Mouse (Mus musculus) megakaryocyte, embryonic 14.5 days (primary cell): ENCODE measurements around the gene Rhbg.

Source experiments
- FLI1 ChIP-seq: IDR thresholded peaks from 2 replicates; pipeline ENCODE4 v1.6.1; 2012; ENCODE audit warnings: low read length, inconsistent platforms, mixed read lengths
- GATA1 ChIP-seq: IDR thresholded peaks from 3 replicates; pipeline ENCODE4 v1.6.1; 2012; ENCODE audit warnings: mixed read lengths, low read length, inconsistent platforms, borderline replicate concordance

DNA sequence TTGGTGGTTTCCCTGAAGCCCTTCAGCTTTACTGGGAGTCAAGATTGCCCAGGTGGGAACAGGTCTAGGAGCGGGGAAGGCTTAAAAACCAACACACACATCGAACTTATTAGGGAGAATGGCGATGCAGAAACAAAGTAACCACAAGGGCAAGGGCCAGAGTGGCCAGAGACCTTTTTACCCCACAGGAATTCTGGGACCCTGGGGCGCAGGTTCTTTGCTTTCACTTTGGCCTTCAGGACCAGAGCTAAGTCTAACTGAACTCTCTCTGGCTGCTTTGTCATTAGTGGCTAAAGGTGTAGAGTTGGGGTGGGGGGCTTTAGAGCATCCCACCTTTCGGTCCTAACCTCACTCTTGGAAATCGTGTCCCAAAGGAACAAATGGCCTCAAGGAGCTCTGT lies 38.4 kb downstream of the Rhbg start:
- TF ChIP-seq GATA1 (no peak), FLI1 (no peak)
